Mouse (Mus musculus) cerebellum, adult 2 months (tissue): ENCODE measurements at regions not wholly inside any gene's neighbourhood (a gene's known extent, or its start where the extent isn't known, plus 50 kb on each side); places are given as distances from the start of the nearest gene placed in this dataset.

Experiments used
- DNase-seq, 2 experiments: peaks; one replicate each; pipeline ENCODE4 v3.0.0; 2021
- H3K27ac ChIP-seq: fragments of 200-500 bp; 2 replicates; pipeline ENCODE4 v1.5.1; 2012; ENCODE audit warnings: low read length, control low read depth, inconsistent platforms; ENCODE audit not compliant: insufficient read depth
- H3K27me3 ChIP-seq: fragments of 200-500 bp; 2 replicates; pipeline ENCODE4 v1.6.1; 2012; ENCODE audit warnings: inconsistent platforms, mild to moderate bottlenecking, low read length, moderate library complexity; ENCODE audit not compliant: control insufficient read depth, insufficient read depth
- H3K4me1 ChIP-seq: fragments of 200-500 bp; 2 replicates; pipeline ENCODE4 v1.6.1; 2011; ENCODE audit warnings: low read length; ENCODE audit not compliant: control insufficient read depth, insufficient read depth
- H3K4me3 ChIP-seq: fragments of 200-500 bp; replicated peaks from 2 replicates; pipeline ENCODE3; 2011; ENCODE audit warnings: mild to moderate bottlenecking, low read depth, low read length, control low read depth; ENCODE audit not compliant: insufficient read depth
- CTCF ChIP-seq: fragments of 200-500 bp; IDR thresholded peaks from 2 replicates; pipeline ENCODE4 v1.5.1; 2011; ENCODE audit warnings: low read depth, mild to moderate bottlenecking, control low read depth, low read length, moderate library complexity, borderline replicate concordance; ENCODE audit not compliant: insufficient read depth
- POLR2A ChIP-seq: fragments of 200-500 bp; IDR thresholded peaks from 2 replicates; pipeline ENCODE4 v1.6.1; 2011; ENCODE audit warnings: low read length, control low read depth, borderline replicate concordance; ENCODE audit not compliant: insufficient read depth
- WGBS: fragments of 180-500 bp; shearing (Covaris S2); methylation state at CpG from one replicate; pipeline ENCODE4 v1.1.7; 2018; 5-methylcytosine and 5-hydroxymethylcytosine counted together

DNA sequence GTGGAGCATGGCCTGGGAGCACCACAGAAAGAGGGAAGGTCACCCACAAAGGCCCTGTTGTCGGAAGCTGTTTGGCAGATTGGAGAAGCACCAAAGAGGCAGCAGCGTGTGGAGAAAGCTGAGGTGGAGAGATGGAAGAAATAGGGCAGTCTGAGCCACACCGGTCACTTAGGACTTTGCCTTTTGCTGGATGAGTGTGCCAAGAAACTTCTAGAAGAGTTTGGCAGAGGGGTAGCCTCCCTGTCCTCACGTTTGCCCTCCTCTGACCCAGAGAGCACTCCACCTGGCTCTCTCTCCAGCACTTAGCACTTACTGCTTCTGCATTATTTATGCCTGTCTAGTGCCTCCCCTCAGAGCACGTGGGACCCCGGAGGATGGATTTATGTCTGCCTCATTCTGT, 485.3 kb upstream of the Kcnab2 start:
- WGBS: 69% methylated on average over 6 of the region's 6 CpGs
- Histone ChIP-seq H3K27me3 (no peaks in the 10 kb centered on the region), H3K27ac (no peak overlapping the region), H3K4me3 (no peak overlapping the region), H3K4me1 (no peaks in the 10 kb centered on the region)
- TF ChIP-seq CTCF (no peak), POLR2A (no peak)
- DNase-seq: no peak

GRCm38 (mm10) chr4:152962165-152962564, 484.5 kb upstream of the Kcnab2 start:
- H3K4me1 ChIP-seq: no peaks in the 10 kb centered on the region
- H3K4me3 ChIP-seq: no peak overlapping the region
- no peak overlapping the region for H3K27ac ChIP-seq
- H3K27me3 ChIP-seq: no peaks in the 10 kb centered on the region
- DNase-seq: no peak
- TF ChIP-seq CTCF (no peak), POLR2A (no peak)

GRCm38 (mm10) chr4:152961677-152962076, 484.0 kb upstream of the Kcnab2 start:
- WGBS: over 99% methylated on average over 4 of the region's 4 CpGs
- no peak for TF ChIP-seq POLR2A
- TF ChIP-seq CTCF: no peak
- Histone ChIP-seq H3K27me3 (no peaks in the 10 kb centered on the region), H3K27ac (no peak overlapping the region), H3K4me3 (no peak overlapping the region), H3K4me1 (no peaks in the 10 kb centered on the region)
- no peak for DNase-seq

- no peak overlapping the region for H3K4me3 ChIP-seq
- H3K27ac ChIP-seq: no peak overlapping the region
- H3K4me1 ChIP-seq: no peaks in the 10 kb centered on the region
- 32% methylated on average over 12 of the region's 12 CpGs for WGBS
- no peaks in the 10 kb centered on the region for H3K27me3 ChIP-seq
- no peak for TF ChIP-seq POLR2A
- TF ChIP-seq CTCF: no peak
- DNase-seq: no peak
Observed at GRCm38 (mm10) chr4:152959627-152960230, 482.1 kb upstream of the Kcnab2 start.

- Histone ChIP-seq H3K4me1 (no peaks in the 10 kb centered on the region), H3K27ac (no peak overlapping the region)
- no peak for TF ChIP-seq POLR2A
- TF ChIP-seq CTCF: no peak
Observed at GRCm38 (mm10) chr4:152953237-152953974, 475.7 kb upstream of the Kcnab2 start.

GRCm38 (mm10) chr4:152948956-152949355, 471.3 kb upstream of the Kcnab2 start:
- Histone ChIP-seq H3K27ac (no peak overlapping the region), H3K4me1 (no peaks in the 10 kb centered on the region), H3K4me3 (no peak overlapping the region), H3K27me3 (no peaks in the 10 kb centered on the region)
- whole genome bisulfite sequencing: 24% methylated on average over 7 of the region's 7 CpGs
- DNase-seq: no peak
- TF ChIP-seq CTCF (no peak), POLR2A (no peak)

More at GRCm38 (mm10) chr4:152953237-152953974, 475.7 kb upstream of the Kcnab2 start:
- WGBS: 42% methylated on average over 15 of the region's 15 CpGs
- no peak for DNase-seq
- Histone ChIP-seq H3K4me3 (no peak overlapping the region), H3K27me3 (no peaks in the 10 kb centered on the region)

- Histone ChIP-seq H3K27ac (no peak overlapping the region), H3K27me3 (no peaks in the 10 kb centered on the region), H3K4me1 (no peaks in the 10 kb centered on the region), H3K4me3 (no peak overlapping the region)
- TF ChIP-seq CTCF (no peak), POLR2A (no peak)
- 83% methylated on average over 8 of the region's 8 CpGs for WGBS
- DNase-seq: no peak
Observed at GRCm38 (mm10) chr4:152941159-152941558, 463.5 kb upstream of the Kcnab2 start.

GRCm38 (mm10) chr4:152936614-152937013, 458.9 kb upstream of the Kcnab2 start:
- H3K27me3 ChIP-seq: no peaks in the 10 kb centered on the region
- DNase-seq: no peak
- WGBS: 84% methylated on average over 2 of the region's 2 CpGs
- no peak overlapping the region for H3K4me3 ChIP-seq
- TF ChIP-seq POLR2A (no peak), CTCF (no peak)
- no peak overlapping the region for H3K27ac ChIP-seq
- no peaks in the 10 kb centered on the region for H3K4me1 ChIP-seq
